Mouse (Mus musculus) myocyte (in vitro differentiated cells): ENCODE data around the gene 1810037I17Rik. TPM values are rescaled to one million over a fixed set of nuclear protein-coding genes. Genes with fewer than 3 reads are reported as not detected.
"Not testable (repeated sequence)": the region's sequence is repeated elsewhere in the genome, so short reads cannot be mapped to it uniquely, and the experiment has no call there.

Experiments used
- H3K27me3 ChIP-seq: one replicate; pipeline ENCODE4 v1.6.1; 2011; ENCODE audit not compliant: control insufficient read depth, insufficient read depth, insufficient read length
- H3K36me3 ChIP-seq: one replicate; pipeline ENCODE4 v1.6.1; 2011; ENCODE audit not compliant: control insufficient read depth, insufficient read depth
- H3K4me2 ChIP-seq: one replicate; pipeline ENCODE4 v1.6.1; 2011; ENCODE audit warnings: low read depth, control low read depth
- H3K4me3 ChIP-seq: one replicate; pipeline ENCODE4 v1.5.1; 2011; ENCODE audit warnings: mild to moderate bottlenecking, control low read depth, moderate library complexity
- H3K79me2 ChIP-seq: one replicate; pipeline ENCODE4 v1.6.1; 2011; ENCODE audit not compliant: control insufficient read depth, insufficient read depth
- H3ac ChIP-seq: one replicate; pipeline ENCODE4 v1.6.1; 2011; ENCODE audit not compliant: control insufficient read depth, insufficient read length
- CEBPB ChIP-seq: IDR thresholded peaks from 2 replicates; pipeline ENCODE4 v1.6.1; 2011; ENCODE audit warnings: mild to moderate bottlenecking, moderate library complexity; ENCODE audit not compliant: poor library complexity, insufficient read depth, severe bottlenecking
- E2F4 ChIP-seq: IDR thresholded peaks from one replicate; pipeline ENCODE4 v1.6.1; 2011; ENCODE audit warnings: mild to moderate bottlenecking, control low read depth, moderate library complexity; ENCODE audit not compliant: insufficient read depth
- MAX ChIP-seq: IDR thresholded peaks from one replicate; pipeline ENCODE4 v1.6.1; 2011; ENCODE audit warnings: low read depth, mild to moderate bottlenecking, control low read depth
- MYOD1 ChIP-seq, 3 experiments: IDR thresholded peaks; one replicate each; pipeline ENCODE4 v1.6.1; 2011; ENCODE audit warnings: control low read depth in 2 of 3, low read depth in 2 of 3, mild to moderate bottlenecking in 2 of 3, moderate library complexity in 1 of 3; ENCODE audit not compliant: insufficient read length in 2 of 3, control insufficient read depth in 1 of 3
- MYOG ChIP-seq, 3 experiments: IDR thresholded peaks; one replicate each; pipeline ENCODE4 v1.6.1; 2011; ENCODE audit warnings: control low read depth in 2 of 3, low read depth in 2 of 3, mild to moderate bottlenecking in 2 of 3; ENCODE audit not compliant: insufficient read length in 2 of 3, control insufficient read depth in 1 of 3, insufficient read depth in 1 of 3
- POLR2A ChIP-seq: IDR thresholded peaks from one replicate; pipeline ENCODE4 v1.6.1; 2011; ENCODE audit warnings: low read depth, mild to moderate bottlenecking, control low read depth, moderate library complexity; ENCODE audit not compliant: insufficient read length
- POLR2AphosphoS2 ChIP-seq: IDR thresholded peaks from one replicate; pipeline ENCODE4 v1.6.1; 2011; ENCODE audit warnings: low read depth, control low read depth; ENCODE audit not compliant: insufficient read length
- REST ChIP-seq: IDR thresholded peaks from one replicate; pipeline ENCODE4 v1.6.1; 2011; ENCODE audit warnings: mild to moderate bottlenecking, control low read depth, moderate library complexity; ENCODE audit not compliant: insufficient read depth, insufficient read length
- SRF ChIP-seq: IDR thresholded peaks from one replicate; pipeline ENCODE4 v1.6.1; 2011; ENCODE audit warnings: low read depth; ENCODE audit not compliant: control insufficient read depth, insufficient read length
- TCF12 ChIP-seq: IDR thresholded peaks from one replicate; pipeline ENCODE4 v1.6.1; 2011; ENCODE audit warnings: mild to moderate bottlenecking, control low read depth; ENCODE audit not compliant: poor library complexity, insufficient read depth, severe bottlenecking
- TCF3 ChIP-seq: IDR thresholded peaks from one replicate; pipeline ENCODE4 v1.6.1; 2011; ENCODE audit warnings: low read depth, control low read depth; ENCODE audit not compliant: insufficient read length
- USF1 ChIP-seq: IDR thresholded peaks from one replicate; pipeline ENCODE4 v1.6.1; 2011; ENCODE audit warnings: low read depth, mild to moderate bottlenecking, control low read depth, moderate library complexity
- polyA plus RNA-seq: library from polyadenylated mRNA; unstranded; fragments of >200 nt; fragmentation: generic; extraction: Trizol; gene quantifications from one replicate; pipeline ENCODE4 v1.2.1, GENCODE M21; 2012; ENCODE audit warnings: missing spikeins

Gene 1810037I17Rik
- polyA plus RNA-seq, 1 experiment = 49.1 TPM

- no peak overlapping the region for H3ac ChIP-seq
- no peaks in the 10 kb centered on the region for H3K27me3 ChIP-seq
- TF ChIP-seq REST (no peak), CEBPB (no peak), E2F4 (no peak), MYOG (IDR thresholded peaks at IDR 0.05; ENCODE audit: control insufficient read depth in 1 of 3, insufficient read depth in 1 of 3, insufficient read length in 2 of 3, low read depth in 2 of 3) (no peak), TCF12 (no peak), USF1 (no peak), MAX (no peak), MYOD1 (IDR thresholded peaks at IDR 0.05; ENCODE audit: control insufficient read depth in 1 of 3, insufficient read length in 2 of 3, low read depth in 2 of 3) (no peak), POLR2AphosphoS2 (no peak), SRF (no peak), POLR2A (no peak), TCF3 (no peak)
- no peak overlapping the region for H3K4me2 ChIP-seq
- peaks cover 15% of the 10 kb centered on the region for H3K36me3 ChIP-seq
- no peak overlapping the region for H3K4me3 ChIP-seq
- H3K79me2 ChIP-seq = no peaks in the 10 kb centered on the region
These were observed 8.5 kb downstream of the 1810037I17Rik start for GRCm38 (mm10) chr3:122932466-122932865.

GRCm38 (mm10) chr3:122937176-122937575 lies 13.2 kb downstream of the 1810037I17Rik start:
- not testable (repeated sequence) for H3K27me3 ChIP-seq, H3K79me2 ChIP-seq, H3K4me2 ChIP-seq, H3K4me3 ChIP-seq, H3ac ChIP-seq
- peaks cover 15% of the 10 kb centered on the region for H3K36me3 ChIP-seq

GRCm38 (mm10) chr3:122939215-122939614 lies 15.2 kb downstream of the 1810037I17Rik start:
- H3K79me2 ChIP-seq = no peaks in the 10 kb centered on the region
- peaks cover 9% of the 10 kb centered on the region for H3K36me3 ChIP-seq
- H3K4me2 ChIP-seq = no peak overlapping the region
- H3K27me3 ChIP-seq = no peaks in the 10 kb centered on the region
- no peak overlapping the region for H3ac ChIP-seq
- TF ChIP-seq MYOD1 (IDR thresholded peaks at IDR 0.05; ENCODE audit: control insufficient read depth in 1 of 3, insufficient read length in 2 of 3, low read depth in 2 of 3) (no peak), CEBPB (no peak), TCF3 (no peak), POLR2AphosphoS2 (no peak)
- H3K4me3 ChIP-seq = no peak overlapping the region

DNA sequence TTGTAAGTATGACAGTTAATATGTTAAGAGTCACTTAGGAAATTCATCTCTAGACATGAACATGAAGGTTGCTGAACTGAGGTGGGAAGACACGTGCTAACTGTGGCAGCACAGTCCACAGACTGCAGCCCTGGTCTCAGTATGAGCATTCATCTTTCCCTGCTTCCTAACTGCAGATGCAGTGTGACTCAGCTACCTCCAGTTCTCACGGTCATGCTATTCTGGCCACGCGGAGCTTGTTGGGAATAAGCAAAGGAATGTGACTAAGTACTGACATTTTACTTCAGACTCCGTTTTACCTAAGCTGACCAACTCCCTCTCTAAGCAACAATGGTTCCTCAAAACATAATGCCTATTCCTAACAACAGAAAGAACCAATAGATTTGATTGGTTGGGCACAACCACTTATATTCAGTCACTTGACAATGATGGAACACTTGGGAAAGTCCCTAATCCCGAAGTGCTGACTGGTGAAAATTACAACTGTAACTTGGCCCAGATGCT lies 19.4 kb downstream of the 1810037I17Rik start:
- TF ChIP-seq USF1 (no peak), MAX (no peak), MYOG (IDR thresholded peaks at IDR 0.05; ENCODE audit: control insufficient read depth in 1 of 3, insufficient read depth in 1 of 3, insufficient read length in 2 of 3, low read depth in 2 of 3) (no peak), E2F4 (no peak), CEBPB (no peak), POLR2AphosphoS2 (no peak), POLR2A (no peak), SRF (no peak), MYOD1 (IDR thresholded peaks at IDR 0.05; ENCODE audit: control insufficient read depth in 1 of 3, insufficient read length in 2 of 3, low read depth in 2 of 3) (no peak), TCF3 (no peak), REST (no peak), TCF12 (no peak)
- no peak overlapping the region for H3K4me2 ChIP-seq
- H3ac ChIP-seq = no peak overlapping the region
- peaks cover 17% of the 10 kb centered on the region for H3K36me3 ChIP-seq
- H3K79me2 ChIP-seq = no peaks in the 10 kb centered on the region
- no peak overlapping the region for H3K4me3 ChIP-seq
- no peaks in the 10 kb centered on the region for H3K27me3 ChIP-seq

- H3K79me2 ChIP-seq = no peaks in the 10 kb centered on the region
- H3K36me3 ChIP-seq = peaks cover 29% of the 10 kb centered on the region
- no peak overlapping the region for H3K4me2 ChIP-seq
- H3K27me3 ChIP-seq = no peaks in the 10 kb centered on the region
- H3ac ChIP-seq = no peak overlapping the region
- TF ChIP-seq CEBPB (no peak), POLR2AphosphoS2 (no peak), E2F4 (no peak), POLR2A (no peak), MYOG (IDR thresholded peaks at IDR 0.05; ENCODE audit: control insufficient read depth in 1 of 3, insufficient read depth in 1 of 3, insufficient read length in 2 of 3, low read depth in 2 of 3) (no peak), REST (no peak), MAX (no peak), TCF12 (no peak), USF1 (no peak), SRF (no peak), MYOD1 (IDR thresholded peaks at IDR 0.05; ENCODE audit: control insufficient read depth in 1 of 3, insufficient read length in 2 of 3, low read depth in 2 of 3) (no peak), TCF3 (no peak)
- no peak overlapping the region for H3K4me3 ChIP-seq
These were observed 26.1 kb downstream of the 1810037I17Rik start for GRCm38 (mm10) chr3:122950129-122950528.
